Mouse (Mus musculus) limb, embryonic 14.5 days (tissue): ENCODE measurements at regions not wholly inside any gene's neighbourhood (a gene's known extent, or its start where the extent isn't known, plus 50 kb on each side); places are given as distances from the start of the nearest gene placed in this dataset.

Experiments
- ATAC-seq: fragments of 200-750 bp; cut with Nextera tagmentation; 2 replicates; pipeline ENCODE4 v1.8.0; 2017; ENCODE audit warnings: low read depth, moderate number of reproducible peaks, moderate TSS enrichment; ENCODE audit not compliant: low FRiP score
- DNase-seq: peaks from one replicate; pipeline ENCODE4 v3.0.0-alpha.2; 2015; ENCODE audit warnings: low spot score
- H3K27ac ChIP-seq: fragments of 300-500 bp; sonication (generic); replicated peaks from 2 replicates; pipeline ENCODE4 v1.5.1; 2014; ENCODE audit warnings: low read depth, mild to moderate bottlenecking, low read length, moderate library complexity, mixed read lengths
- H3K27me3 ChIP-seq: fragments of 300-500 bp; sonication (generic); 2 replicates; pipeline ENCODE4 v1.6.1; 2014; ENCODE audit warnings: low read length, mixed read lengths; ENCODE audit not compliant: control insufficient read depth, insufficient read depth
- H3K36me3 ChIP-seq: fragments of 300-500 bp; sonication (generic); 2 replicates; pipeline ENCODE4 v1.6.1; 2014; ENCODE audit warnings: mild to moderate bottlenecking, low read length, moderate library complexity, mixed read lengths; ENCODE audit not compliant: control insufficient read depth, insufficient read depth
- H3K4me1 ChIP-seq: fragments of 300-500 bp; sonication (generic); 2 replicates; pipeline ENCODE4 v1.6.1; 2014; ENCODE audit warnings: antibody characterized with exemption, low read length, mixed read lengths; ENCODE audit not compliant: control insufficient read depth, insufficient read depth
- H3K4me2 ChIP-seq: fragments of 300-500 bp; sonication (generic); replicated peaks from 2 replicates; pipeline ENCODE4 v1.6.1; 2014; ENCODE audit warnings: low read depth, mild to moderate bottlenecking, low read length, moderate library complexity; ENCODE audit not compliant: severe bottlenecking
- H3K4me3 ChIP-seq: fragments of 300-500 bp; sonication (generic); replicated peaks from 2 replicates; pipeline ENCODE4 v1.5.1; 2014; ENCODE audit warnings: low read length
- H3K9ac ChIP-seq: fragments of 300-500 bp; sonication (generic); 2 replicates; pipeline ENCODE4 v1.6.1; 2014; ENCODE audit warnings: mild to moderate bottlenecking, low read depth, low read length, moderate library complexity; ENCODE audit not compliant: severe bottlenecking
- H3K9me3 ChIP-seq: fragments of 300-500 bp; sonication (generic); 2 replicates; pipeline ENCODE4 v1.6.1; 2016; ENCODE audit warnings: low read length; ENCODE audit not compliant: control insufficient read depth
- POLR2A ChIP-seq: fragments of 200-500 bp; IDR thresholded peaks from 2 replicates; pipeline ENCODE4 v1.8.0; 2012; ENCODE audit warnings: inconsistent platforms, mild to moderate bottlenecking, moderate library complexity, borderline replicate concordance; ENCODE audit not compliant: insufficient read depth, insufficient read length; ENCODE audit errors: extremely low read depth
- WGBS: fragments of 180-500 bp; shearing (Covaris S2); extraction: QIAGEN DNeasy Blood & Tissue Kit; methylation state at CpG from one replicate; pipeline ENCODE4 v1.1.7; 2014; 5-methylcytosine and 5-hydroxymethylcytosine counted together

DNA sequence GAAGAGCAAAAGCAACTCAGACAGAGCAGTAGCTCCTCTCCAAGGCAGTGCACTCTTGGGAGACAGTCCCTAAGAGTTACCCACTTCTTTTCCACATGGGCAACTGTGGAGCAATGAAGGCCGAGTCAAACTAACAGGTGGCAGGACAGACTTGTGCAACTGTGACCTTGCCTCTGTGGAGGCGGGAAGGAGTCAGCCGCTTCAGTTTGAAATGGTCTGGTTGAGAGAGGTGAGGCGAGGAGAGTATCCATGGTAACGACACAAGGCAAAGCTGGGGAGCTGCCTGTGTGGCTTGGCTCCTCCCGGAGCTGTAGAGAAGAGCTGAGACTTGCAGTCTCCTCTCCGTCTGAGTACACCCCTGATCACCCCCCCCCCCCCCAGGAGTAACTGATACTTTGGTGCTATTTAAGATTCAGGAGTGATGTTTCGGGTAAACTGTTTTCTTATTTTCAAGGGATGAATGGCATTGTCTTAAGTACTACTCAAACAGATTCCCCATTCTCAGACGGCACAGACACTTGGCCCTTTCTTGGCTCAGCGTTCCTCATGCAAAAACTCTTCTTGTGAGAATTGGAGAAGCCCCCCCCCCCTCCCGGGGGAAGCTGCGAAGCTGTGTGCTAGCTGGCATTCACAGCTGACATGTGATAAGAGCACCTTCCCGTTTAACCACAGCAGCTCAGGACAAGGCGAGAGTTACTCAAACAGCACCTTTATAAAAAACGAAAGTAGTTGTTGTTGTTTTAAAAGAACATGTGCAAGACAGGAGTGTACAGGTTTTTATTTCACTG lies 54.9 kb upstream of the Chst1 start:
- H3K9me3 ChIP-seq = no peaks in the 10 kb centered on the region
- no peaks in the 10 kb centered on the region for H3K36me3 ChIP-seq
- H3K27me3 ChIP-seq = no peaks in the 10 kb centered on the region
- 15% methylated on average over 15 of the region's 15 CpGs for WGBS
- ATAC-seq (no peak), DNase-seq (no peak)
- H3K27ac ChIP-seq = no peak overlapping the region
- no peaks in the 10 kb centered on the region for H3K4me1 ChIP-seq
- TF ChIP-seq POLR2A = no peak
- no peak overlapping the region for H3K9ac ChIP-seq
- no peak overlapping the region for H3K4me2 ChIP-seq
- H3K4me3 ChIP-seq = no peak overlapping the region

DNA sequence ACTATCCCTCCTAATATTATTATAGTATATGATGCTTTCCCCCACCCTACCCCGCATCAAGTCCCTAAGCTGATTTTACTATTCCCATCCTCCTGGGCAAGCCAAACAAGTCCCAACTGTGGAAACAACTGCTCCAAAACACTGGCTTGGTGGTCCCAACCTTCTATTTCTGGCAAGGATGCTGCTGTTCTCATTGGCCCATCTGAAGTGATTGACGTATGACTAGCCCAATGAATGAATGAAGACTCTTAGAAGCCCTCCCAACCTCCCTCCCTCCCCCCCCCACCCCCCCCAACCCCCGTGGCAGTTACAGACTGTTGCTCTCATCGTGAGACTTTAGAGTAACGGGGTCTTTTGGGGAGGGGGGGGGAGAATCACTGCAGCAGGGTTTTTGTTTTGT lies 58.7 kb upstream of the Chst1 start:
- H3K4me1 ChIP-seq = no peaks in the 10 kb centered on the region
- DNase-seq (no peak), ATAC-seq (no peak)
- no peak overlapping the region for H3K9ac ChIP-seq
- 52% methylated on average over 5 of the region's 5 CpGs for WGBS
- H3K27me3 ChIP-seq = no peaks in the 10 kb centered on the region
- no peaks in the 10 kb centered on the region for H3K36me3 ChIP-seq
- no peak overlapping the region for H3K4me2 ChIP-seq
- H3K27ac ChIP-seq = no peak overlapping the region
- H3K9me3 ChIP-seq = no peaks in the 10 kb centered on the region
- TF ChIP-seq POLR2A = no peak
- H3K4me3 ChIP-seq = no peak overlapping the region

DNA sequence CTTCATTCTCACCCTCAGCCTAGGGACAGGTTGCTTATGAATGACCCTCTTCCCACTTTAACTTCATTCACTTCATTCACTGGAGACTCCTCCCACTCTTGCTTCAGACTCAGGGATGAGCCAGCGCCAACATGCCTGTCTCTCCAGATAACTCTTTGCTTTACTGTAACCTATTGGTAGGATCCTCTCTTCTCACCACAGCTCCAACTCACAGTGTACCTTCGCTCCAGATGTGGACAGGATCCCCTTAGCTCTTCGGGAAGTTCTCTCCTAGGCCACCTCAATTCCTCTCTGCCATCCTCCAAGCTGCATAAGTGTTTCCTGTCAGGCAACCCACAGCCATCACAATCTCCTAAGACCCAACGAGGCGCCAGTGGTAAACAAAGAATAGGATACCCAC lies 67.5 kb upstream of the Chst1 start:
- 77% methylated on average over 5 of the region's 5 CpGs for WGBS

DNA sequence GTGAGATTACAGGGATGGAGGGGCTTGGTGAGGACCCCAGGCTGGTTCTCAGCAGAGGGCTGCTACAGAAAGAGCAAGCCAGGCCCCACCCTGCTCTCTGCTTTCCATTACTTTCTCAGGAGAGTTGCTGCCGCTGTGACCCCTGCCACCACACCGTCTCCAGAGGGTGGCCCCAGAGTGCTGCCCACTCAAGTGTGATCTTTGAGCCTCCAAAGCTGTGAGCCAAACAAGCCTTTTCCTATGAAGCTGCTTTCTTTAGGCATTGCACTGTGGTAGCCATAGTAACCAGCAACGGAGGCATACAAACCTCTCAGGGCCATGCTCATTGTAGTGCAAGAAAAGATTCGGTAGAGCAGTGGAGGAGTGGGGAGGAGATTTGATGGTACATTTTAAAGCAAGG lies 68.8 kb upstream of the Chst1 start:
- Histone ChIP-seq H3K4me3 (no peak overlapping the region), H3K9me3 (no peaks in the 10 kb centered on the region), H3K27ac (no peak overlapping the region), H3K36me3 (no peaks in the 10 kb centered on the region), H3K9ac (no peak overlapping the region), H3K4me2 (no peak overlapping the region), H3K27me3 (no peaks in the 10 kb centered on the region), H3K4me1 (peaks cover 6% of the 10 kb centered on the region; the same call in 1 of the 2 replicates)
- 72% methylated on average over 4 of the region's 4 CpGs for WGBS
- DNase-seq (no peak), ATAC-seq (no peak)
- no peak for TF ChIP-seq POLR2A

More for the DNA sequence above, 67.5 kb upstream of the Chst1 start:
- no peak for TF ChIP-seq POLR2A
- DNase-seq (no peak), ATAC-seq (no peak)
- no peak overlapping the region for H3K9ac ChIP-seq
- no peaks in the 10 kb centered on the region for H3K36me3 ChIP-seq
- H3K27ac ChIP-seq = no peak overlapping the region
- peaks cover 6% of the 10 kb centered on the region; the same call in 1 of the 2 replicates for H3K4me1 ChIP-seq
- no peaks in the 10 kb centered on the region for H3K27me3 ChIP-seq
- no peak overlapping the region for H3K4me3 ChIP-seq
- no peak overlapping the region for H3K4me2 ChIP-seq
- H3K9me3 ChIP-seq = no peaks in the 10 kb centered on the region

DNA sequence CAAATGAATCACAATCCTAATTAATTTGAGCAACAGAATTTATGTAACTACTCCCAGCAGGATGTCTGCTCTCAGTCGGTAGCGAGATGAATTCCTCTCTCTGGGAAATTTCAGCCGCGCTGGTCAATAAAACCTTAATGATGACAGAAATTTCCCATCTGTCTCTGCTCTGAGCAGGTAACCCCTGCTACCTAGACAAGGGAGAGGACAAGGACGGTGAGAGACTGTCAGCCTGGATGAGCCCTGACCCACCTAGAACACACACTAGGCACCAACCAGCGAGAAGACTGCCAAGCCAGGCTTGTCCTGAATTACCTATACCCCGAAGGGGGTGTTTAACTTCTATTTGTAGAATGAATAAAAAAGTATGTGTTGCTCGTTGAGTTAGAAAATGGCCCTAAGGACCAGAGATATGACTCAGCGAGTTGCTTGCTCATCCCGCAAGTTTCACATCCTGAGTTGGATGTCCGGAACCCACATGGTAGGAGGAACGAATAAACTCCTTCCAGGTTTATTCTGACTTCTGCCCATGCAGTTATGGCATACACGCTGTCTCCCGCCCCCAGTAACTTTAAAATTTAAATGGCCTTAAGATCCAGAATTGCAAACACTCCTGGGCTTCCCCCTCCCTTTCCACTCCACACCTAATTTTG lies 69.5 kb upstream of the Slc35c1 start:
- peak overlapping the region; percentile 45 for H3K4me3 ChIP-seq
- no peak for ATAC-seq
- H3K27ac ChIP-seq = no peak overlapping the region
- H3K4me2 ChIP-seq = peak overlapping the region; percentile 83
- H3K27me3 ChIP-seq = no peaks in the 10 kb centered on the region
- H3K9me3 ChIP-seq = no peaks in the 10 kb centered on the region
- H3K9ac ChIP-seq = peak overlapping the region; percentile 64
- WGBS = 37% methylated on average over 14 of the region's 14 CpGs
- no peaks in the 10 kb centered on the region for H3K36me3 ChIP-seq
- H3K4me1 ChIP-seq = peaks cover 6% of the 10 kb centered on the region; the same call in 1 of the 2 replicates
- DNase-seq = no peak
- TF ChIP-seq POLR2A = no peak
